Mouse (Mus musculus): ENCODE measurements around the gene Rfx8.

The Rfx8 gene

DNA sequence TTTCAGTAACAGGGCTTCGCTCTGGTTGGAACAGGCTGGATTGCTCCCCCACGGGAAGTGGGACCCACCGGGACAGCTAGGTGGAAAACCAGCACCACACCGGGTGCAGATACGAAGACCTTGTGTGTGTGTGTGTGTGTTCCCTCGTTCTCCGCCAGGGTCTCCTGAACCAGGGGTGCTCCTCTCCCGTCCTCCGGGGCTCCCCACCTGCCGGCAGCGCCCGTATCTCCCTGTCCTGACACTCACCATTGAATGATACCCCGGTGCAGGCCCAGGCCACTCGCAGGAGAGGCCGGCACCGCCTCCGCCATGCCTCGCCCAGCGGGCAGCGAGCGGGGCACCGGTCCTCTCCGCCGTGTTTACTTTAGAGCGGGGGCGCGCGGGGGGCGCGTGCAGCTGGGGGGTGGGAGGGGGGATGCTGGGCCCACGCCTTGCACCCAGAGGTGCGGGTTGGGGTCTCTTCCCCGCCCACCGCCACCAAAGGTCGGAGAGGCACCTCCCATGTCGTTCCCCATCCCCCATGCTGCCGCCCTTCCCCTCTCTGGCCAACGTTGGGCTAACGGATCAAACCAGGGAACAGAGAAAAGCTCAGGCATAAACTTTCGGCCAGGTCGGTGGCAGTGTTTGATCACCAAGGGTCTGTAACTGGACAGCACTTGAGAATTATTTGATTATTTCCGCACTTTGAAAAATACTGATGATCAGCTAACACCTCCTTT, at the start of gene Rfx8:
Gene Rfx8, minus strand, starts transcription at position 366 of the 719 bp plus-strand sequence.
- DNase-seq, result peak; percentile 35

- DNase-seq, result peak; percentile 71
These were observed 49.6 kb upstream of the Rfx8 start for GRCm38 (mm10) chr1:39770436-39770835.

GRCm38 (mm10) chr1:39768017-39768416, 47.2 kb upstream of the Rfx8 start:
- DNase-seq, result no peak

DNA sequence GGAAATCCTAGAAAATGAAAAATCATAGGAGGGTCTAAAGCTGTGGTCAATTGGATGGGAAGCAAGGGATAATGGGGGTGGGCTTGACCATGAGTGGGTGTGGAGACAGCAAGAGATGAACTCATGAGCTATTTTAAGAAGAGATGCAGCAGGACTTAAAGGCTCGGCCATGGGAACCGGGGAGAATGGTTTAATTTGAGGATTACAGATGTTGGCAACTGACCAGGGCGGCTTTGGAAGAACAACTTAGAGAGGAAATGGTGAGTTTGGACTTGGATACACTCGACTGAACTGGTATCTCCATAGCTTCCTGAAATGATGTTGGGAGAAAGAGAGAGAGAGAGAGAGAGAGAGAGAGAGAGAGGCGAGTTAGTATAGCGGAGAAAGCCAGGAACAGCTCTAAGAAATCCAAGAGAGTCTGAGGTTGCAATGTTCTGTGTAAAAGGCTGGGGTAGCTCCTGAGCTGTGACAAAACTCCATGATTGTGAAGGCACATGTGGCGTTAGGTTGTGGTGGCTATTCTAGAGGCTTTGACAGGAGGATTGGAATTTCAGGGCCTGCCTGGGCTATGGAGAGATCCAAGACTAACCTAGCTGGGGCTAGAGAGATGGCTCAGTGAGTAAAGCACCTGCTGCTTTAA, 45.2 kb upstream of the Rfx8 start:
- DNase-seq, result peak; percentile 72

GRCm38 (mm10) chr1:39762025-39762370, 41.2 kb upstream of the Rfx8 start:
- DNase-seq, result peak; percentile 93

DNA sequence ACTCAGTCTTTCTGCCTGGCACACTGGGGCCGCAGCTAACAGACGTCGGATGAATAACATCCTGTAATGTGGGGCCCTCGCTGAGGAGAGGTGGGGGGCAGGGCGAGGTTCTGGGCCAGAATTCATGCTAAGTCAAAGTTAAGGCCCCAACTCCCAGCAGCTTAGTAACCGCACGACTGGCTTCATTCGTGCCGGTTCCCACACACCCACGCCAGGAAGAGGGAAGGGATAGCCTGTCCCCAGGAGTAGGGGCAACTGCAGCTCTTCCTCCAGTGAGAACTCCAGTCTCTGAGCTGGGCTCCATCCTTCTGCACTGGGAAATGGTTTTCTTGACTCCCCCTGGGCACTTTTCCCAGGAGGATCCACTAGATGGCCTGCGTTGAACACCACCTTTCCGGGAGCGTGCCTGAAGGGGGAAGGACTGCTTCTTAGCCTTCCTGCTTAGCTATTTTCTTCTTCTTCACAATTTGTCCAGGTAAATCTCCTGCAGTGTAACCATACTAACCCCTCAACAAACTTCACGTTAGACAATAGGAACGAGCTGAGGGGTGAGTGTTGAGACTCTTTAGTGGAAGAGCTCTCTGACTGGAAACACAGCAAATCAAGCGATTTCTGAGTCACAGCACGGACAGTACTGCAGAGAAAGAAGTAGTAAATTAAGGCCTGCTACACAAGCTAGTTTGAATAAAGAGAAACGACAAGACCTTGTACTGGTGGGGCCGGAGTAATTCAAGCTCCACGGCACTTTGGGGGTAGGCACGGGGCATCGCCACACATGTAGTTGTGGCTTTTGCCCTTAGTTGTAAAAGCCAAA, 40.6 kb upstream of the Rfx8 start:
- peak; percentile 86 for DNase-seq

DNA sequence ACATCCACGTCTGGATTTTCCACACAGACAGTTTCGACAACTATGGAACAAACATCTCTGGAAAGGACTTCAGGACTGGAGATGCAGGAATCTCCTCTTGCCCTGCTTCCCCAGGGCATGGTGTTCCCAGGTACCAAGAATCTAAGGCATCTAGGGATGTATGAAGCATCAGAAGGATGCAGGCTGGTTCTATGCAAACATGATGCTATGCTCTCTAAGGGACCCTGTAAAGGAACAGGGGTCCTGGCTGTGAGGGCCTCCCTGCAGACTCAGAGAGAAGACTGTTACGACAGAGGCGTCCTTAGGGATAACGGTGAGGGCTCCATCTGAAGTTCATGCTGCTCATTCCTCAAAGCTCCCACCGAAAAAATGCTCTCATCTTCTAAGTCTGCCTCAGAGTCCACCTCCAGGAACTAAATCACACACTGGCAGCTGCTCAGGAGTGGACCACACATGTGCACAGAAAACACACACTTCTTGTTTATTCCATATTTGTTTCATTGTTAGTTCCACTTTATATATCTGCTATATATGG, 39.5 kb upstream of the Rfx8 start:
- no peak for DNase-seq

- peak; percentile 32 for DNase-seq
These were observed 38.7 kb upstream of the Rfx8 start for GRCm38 (mm10) chr1:39759231-39760175.

DNA sequence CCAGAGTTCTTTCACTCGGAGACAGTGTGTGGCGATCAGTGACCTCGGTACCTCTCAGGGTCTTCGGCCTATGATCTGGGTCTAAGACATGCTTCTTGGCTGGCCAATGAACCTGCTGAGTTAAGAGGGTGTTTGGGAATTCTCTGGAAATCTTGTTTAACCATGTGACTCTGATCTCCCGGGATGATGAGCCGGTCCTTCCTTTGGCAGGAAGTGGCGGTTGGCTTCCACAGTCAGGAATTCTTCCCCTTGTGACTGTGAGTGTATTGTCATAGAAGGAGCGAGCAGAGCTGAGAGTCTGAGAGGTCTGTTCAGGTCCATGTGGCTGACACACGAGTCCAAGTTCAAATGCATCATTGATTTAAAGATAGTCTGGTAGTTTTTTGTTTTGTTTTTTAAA, 37.4 kb upstream of the Rfx8 start:
- peak; percentile 77 for DNase-seq

DNA sequence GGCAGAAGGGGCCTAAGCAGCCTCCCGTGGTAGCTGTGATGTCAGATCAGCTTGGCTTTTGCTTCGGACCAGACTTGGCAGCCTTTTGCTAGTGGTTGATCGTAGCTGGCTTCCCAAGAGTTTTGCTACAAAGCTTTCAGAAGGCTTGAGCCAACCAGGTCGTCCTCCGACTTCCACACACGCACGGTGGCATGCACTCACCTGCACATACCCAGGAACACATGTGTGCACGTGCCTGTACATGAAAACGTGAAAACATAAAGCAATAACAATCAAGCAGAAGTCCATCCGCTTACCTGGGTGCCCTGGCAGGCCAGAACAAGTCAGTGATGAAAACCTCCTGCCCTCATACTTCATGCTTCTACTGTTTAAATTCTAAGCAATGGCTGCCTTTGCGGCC, 36.2 kb upstream of the Rfx8 start:
- no peak for DNase-seq

DNA sequence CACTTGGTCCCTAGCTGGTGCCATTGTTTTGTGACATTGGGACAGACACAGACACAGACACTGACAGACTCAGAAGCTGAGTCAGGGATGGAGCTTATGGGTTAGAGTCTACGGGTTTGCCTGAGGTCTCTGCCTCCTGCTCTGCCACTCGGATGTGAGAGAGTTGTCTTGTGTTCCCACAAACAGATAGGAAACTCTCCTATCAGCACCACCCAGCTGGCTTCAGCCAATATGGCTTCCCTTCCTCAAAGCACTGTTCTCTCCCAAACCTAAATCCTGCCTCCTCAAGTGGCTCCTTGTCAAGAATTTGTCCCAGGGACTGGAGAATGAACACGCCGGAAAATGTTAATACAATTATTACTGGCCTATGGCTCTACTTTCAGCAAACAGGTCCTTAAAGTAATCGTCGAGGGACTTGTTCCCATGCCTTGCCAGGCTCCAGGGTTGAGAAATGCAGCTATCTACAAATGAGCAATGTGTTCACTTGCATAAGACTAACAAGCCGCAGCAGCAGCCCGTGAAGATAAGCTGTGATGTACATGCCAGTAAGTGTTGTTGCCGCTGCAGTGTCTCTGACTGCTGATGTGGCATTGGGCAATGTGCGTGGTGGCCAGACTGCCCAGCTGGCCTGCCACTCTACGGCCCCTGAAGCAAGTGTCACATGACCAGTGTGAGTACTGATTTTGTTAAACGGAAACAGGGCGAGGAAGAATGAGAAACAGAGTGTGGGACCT, 33.6 kb upstream of the Rfx8 start:
- peak; percentile 57 for DNase-seq

DNA sequence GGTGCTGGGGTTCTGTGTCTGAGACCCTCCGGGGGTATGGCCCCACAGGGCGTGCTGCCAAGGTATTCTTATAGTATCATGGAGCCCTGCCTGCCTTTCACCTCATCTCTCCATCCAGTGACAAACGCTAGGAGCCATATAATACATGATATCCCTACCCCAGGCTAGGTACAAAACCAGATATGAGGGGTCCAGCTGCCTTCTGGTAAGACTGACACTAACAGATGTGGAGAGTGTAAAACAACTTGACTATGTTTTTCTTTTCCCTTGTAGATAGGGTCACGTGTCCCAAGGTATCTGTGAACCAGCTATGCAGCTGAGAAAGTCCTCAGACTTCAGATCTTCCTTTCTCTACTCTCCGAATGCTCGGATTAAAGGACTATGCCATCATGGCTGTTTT, 30.7 kb upstream of the Rfx8 start:
- no peak for DNase-seq

DNA sequence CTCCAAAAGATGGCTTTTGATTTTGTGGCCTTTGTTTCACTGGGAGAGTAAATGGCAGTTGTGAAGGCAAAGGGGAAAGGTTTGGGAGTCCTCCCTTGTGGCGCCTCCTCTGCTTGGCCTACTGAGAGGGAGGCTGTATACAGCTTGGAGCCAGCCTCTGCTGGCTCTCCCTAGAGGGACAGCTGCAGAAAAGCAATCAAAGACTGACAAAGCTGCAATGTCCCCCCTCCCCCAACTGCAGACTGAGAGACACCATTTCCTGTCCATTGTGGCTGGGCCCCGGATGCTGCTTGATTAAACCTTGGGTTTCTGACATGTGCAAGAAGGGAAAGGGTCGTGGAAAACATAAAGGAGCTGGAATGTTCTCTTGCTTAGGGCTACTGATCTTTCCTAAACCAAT, 28.9 kb upstream of the Rfx8 start:
- DNase-seq, result peak; percentile 82

GRCm38 (mm10) chr1:39749214-39749613, 28.4 kb upstream of the Rfx8 start:
- no peak for DNase-seq

- DNase-seq, result no peak
These were observed 27.9 kb upstream of the Rfx8 start for GRCm38 (mm10) chr1:39748666-39749065.

- DNase-seq, result no peak
These were observed 25.7 kb upstream of the Rfx8 start for GRCm38 (mm10) chr1:39746464-39746863.

DNA sequence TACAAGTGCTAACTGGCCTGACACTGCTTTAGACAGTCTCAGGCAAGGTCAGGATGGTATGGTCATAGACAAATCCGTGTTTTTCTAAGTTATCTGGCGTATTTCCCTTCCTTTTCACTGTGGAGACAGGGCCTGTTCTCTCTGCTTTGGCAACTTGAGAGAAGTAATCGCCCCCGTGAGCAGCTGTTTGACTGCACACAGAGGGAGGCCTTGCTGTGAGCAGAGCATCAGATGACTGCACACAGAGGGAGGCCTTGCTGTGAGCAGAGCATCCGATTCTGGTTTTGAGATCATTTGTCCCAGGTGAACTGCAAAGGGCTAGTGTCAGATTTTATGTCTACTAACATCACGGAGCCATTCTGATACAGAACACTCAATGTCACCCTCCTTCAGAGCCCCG, 20.2 kb upstream of the Rfx8 start:
- DNase-seq, result no peak

- no peak for DNase-seq
These were observed 19.2 kb upstream of the Rfx8 start for GRCm38 (mm10) chr1:39740002-39740401.

GRCm38 (mm10) chr1:39735927-39736604, 15.3 kb upstream of the Rfx8 start:
- peak; percentile 80 for DNase-seq

DNA sequence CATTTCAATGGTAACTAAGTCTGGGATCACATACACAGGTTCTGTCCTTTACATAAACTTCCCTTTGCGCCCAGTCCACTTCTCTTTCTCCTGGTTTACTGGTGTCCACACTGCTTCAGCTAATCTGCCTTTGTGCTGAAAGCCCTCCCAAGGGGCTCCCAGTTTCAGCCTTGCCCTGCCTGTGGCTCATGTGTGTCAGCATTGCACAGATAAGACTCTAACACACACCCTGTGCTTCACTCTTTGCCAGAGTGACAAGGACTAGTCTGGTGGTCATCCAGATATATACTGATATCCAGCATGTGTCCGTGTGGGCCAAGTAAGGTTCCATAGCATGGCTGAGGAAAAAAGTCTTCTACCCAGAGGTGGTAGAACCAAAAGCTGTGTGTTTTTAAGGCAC, 14.7 kb upstream of the Rfx8 start:
- no peak for DNase-seq

DNA sequence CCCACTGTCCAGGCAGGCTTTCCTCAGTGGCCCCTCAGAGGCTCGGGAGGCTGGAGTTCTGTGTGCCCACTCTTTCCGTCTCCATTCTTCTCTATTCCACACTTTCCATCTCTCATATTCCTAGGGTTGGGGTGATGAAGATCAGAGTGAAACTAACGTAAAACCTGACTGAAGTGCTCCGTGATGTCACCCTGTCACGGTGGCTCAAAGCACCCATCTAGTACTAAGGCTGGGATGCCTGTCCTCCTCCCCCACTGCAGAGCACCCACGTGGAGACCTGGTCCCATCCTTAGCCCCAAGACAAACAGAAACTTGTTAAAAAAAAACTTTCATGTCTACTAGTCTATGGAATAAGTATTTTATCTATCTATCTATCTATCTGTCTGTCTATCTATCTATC, 14.1 kb upstream of the Rfx8 start:
- DNase-seq, result no peak
